Mouse (Mus musculus): Measurements from ENCODE around the gene Crisp1. TPM values are rescaled to one million over a fixed set of nuclear protein-coding genes. Genes with fewer than 3 reads are reported as not detected.

Crisp1 gene
- 0.38 and 0.50 TPM in 2 replicates for polyA plus RNA-seq (2015; fragmentation: Nextera tagmentation; extraction: Ambion mirVana)

DNA sequence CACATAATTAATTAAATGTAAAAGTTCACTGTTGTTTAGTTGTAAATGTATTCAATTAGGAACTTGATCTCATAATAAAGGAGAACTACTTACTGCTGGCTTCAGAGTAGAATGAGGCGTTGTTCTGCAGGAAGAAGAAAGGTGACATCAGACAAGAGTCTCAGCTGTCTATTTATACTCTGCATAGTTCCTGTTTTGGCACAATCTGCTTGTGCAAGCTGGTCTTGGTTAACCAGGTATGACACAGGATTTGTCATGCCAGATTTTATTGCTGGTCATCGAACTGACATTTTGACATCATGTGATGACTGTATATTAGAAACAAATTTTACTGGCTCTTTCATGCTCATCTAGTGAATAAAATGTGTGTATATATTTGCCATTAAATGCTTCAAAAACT lies at the start of gene Crisp1:
Crisp1 (minus strand) TSS at position 146 of the 400 bp plus-strand sequence.
- H3K9ac ChIP-seq, result no peak within 1 kb of the TSS
- H3K27me3 ChIP-seq, result no peaks in the 10 kb centered on the region
- H3K36me3 ChIP-seq, result no peaks in the 10 kb centered on the region
- H3K9me3 ChIP-seq, result no peaks in the 10 kb centered on the region
- no peaks in the 10 kb centered on the region for H3K4me1 ChIP-seq
- 48% methylated on average over 2 of the region's 2 CpGs for WGBS
- no peak within 1 kb of the TSS for H3K4me3 ChIP-seq
- no peak within 1 kb of the TSS for H3K27ac ChIP-seq
- H3K4me2 ChIP-seq, result no peak within 1 kb of the TSS
- ATAC-seq (ENCODE audit: insufficient number of reproducible peaks, insufficient read depth, low FRiP score, low TSS enrichment, low read depth), result no peak

GRCm38 (mm10) chr17:40342497-40343009 lies 23.5 kb upstream of the Crisp1 start:
- Histone ChIP-seq H3K4me2 (no peak overlapping the region), H3K27me3 (no peaks in the 10 kb centered on the region), H3K9ac (no peak overlapping the region), H3K27ac (no peak overlapping the region), H3K9me3 (no peaks in the 10 kb centered on the region), H3K4me3 (no peak overlapping the region), H3K4me1 (no peaks in the 10 kb centered on the region), H3K36me3 (no peaks in the 10 kb centered on the region)
- ATAC-seq (ENCODE audit: insufficient number of reproducible peaks, insufficient read depth, low FRiP score, low TSS enrichment, low read depth), result no peak
- WGBS, result 62% methylated on average over 3 of the region's 3 CpGs

GRCm38 (mm10) chr17:40285435-40285834 lies 33.6 kb downstream of the Crisp1 start:
- Histone ChIP-seq H3K4me3 (no peak overlapping the region), H3K36me3 (no peaks in the 10 kb centered on the region), H3K9ac (no peak overlapping the region), H3K4me2 (no peak overlapping the region), H3K27ac (no peak overlapping the region), H3K4me1 (no peaks in the 10 kb centered on the region), H3K27me3 (no peaks in the 10 kb centered on the region), H3K9me3 (no peaks in the 10 kb centered on the region)
- ATAC-seq (ENCODE audit: insufficient number of reproducible peaks, insufficient read depth, low FRiP score, low TSS enrichment, low read depth), result no peak
- WGBS, result 75% methylated on average over 2 of the region's 2 CpGs

DNA sequence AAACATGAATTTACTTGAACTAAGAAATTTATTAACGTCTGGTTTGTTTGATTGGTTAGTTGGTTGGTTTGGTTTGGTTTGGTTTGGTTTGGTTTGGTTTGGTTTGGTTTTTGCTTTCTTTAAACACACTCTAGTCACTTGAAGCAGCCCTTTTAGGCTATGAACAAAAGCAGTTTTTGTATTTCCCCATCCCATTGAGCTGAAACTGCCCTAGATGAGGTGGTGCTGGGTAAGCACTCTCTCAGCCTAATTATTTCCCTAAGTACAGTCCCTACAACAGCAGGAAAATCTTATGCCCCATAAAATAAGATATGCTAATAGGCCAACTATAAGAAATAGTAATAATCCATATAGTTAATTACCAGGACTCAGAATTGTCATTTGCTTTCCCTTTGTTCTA lies 43.5 kb downstream of the Crisp1 start:
- H3K4me1 ChIP-seq, result no peaks in the 10 kb centered on the region
- no peak overlapping the region for H3K4me3 ChIP-seq
- no peak overlapping the region for H3K9ac ChIP-seq
- 68% methylated on average over 1 of the region's 1 CpGs for WGBS
- H3K27ac ChIP-seq, result no peak overlapping the region
- no peaks in the 10 kb centered on the region for H3K9me3 ChIP-seq
- no peak overlapping the region for H3K4me2 ChIP-seq
- ATAC-seq (ENCODE audit: insufficient number of reproducible peaks, insufficient read depth, low FRiP score, low TSS enrichment, low read depth), result no peak
- no peaks in the 10 kb centered on the region for H3K36me3 ChIP-seq
- no peaks in the 10 kb centered on the region for H3K27me3 ChIP-seq

GRCm38 (mm10) chr17:40274906-40275470 lies 44.0 kb downstream of the Crisp1 start:
- H3K4me3 ChIP-seq, result no peak overlapping the region
- no peak overlapping the region for H3K27ac ChIP-seq
- no peak for ATAC-seq (ENCODE audit: insufficient number of reproducible peaks, insufficient read depth, low FRiP score, low TSS enrichment, low read depth)
- no peaks in the 10 kb centered on the region for H3K36me3 ChIP-seq
- no peaks in the 10 kb centered on the region for H3K4me1 ChIP-seq
- no peaks in the 10 kb centered on the region for H3K9me3 ChIP-seq
- WGBS, result 48% methylated on average over 1 of the region's 1 CpGs
- no peak overlapping the region for H3K4me2 ChIP-seq
- no peak overlapping the region for H3K9ac ChIP-seq
- H3K27me3 ChIP-seq, result no peaks in the 10 kb centered on the region

- H3K9ac ChIP-seq, result no peak overlapping the region
- no peak overlapping the region for H3K4me3 ChIP-seq
- H3K36me3 ChIP-seq, result no peaks in the 10 kb centered on the region
- H3K27me3 ChIP-seq, result no peaks in the 10 kb centered on the region
- H3K9me3 ChIP-seq, result no peaks in the 10 kb centered on the region
- H3K27ac ChIP-seq, result no peak overlapping the region
- 91% methylated on average over 1 of the region's 1 CpGs for WGBS
- no peak overlapping the region for H3K4me2 ChIP-seq
- H3K4me1 ChIP-seq, result no peaks in the 10 kb centered on the region
- no peak for ATAC-seq (ENCODE audit: insufficient number of reproducible peaks, insufficient read depth, low FRiP score, low TSS enrichment, low read depth)
These were observed 66.5 kb downstream of the Crisp1 start for GRCm38 (mm10) chr17:40252487-40252886.

Other genes starting within 250 kb of the Crisp1 start
- not detected in 2 replicates for gene AC192777.2, start 223.8 kb downstream of the Crisp1 start, polyA plus RNA-seq (2015; fragmentation: Nextera tagmentation; extraction: Ambion mirVana)
- not detected in 2 replicates for gene Pgk2, start 110.6 kb downstream of the Crisp1 start, polyA plus RNA-seq (2015; fragmentation: Nextera tagmentation; extraction: Ambion mirVana)
- gene Crisp3, start 76.9 kb downstream of the Crisp1 start, polyA plus RNA-seq (2015; fragmentation: Nextera tagmentation; extraction: Ambion mirVana), result not detected in 2 replicates
- gene Esp8, start 200.8 kb upstream of the Crisp1 start, polyA plus RNA-seq (2015; fragmentation: Nextera tagmentation; extraction: Ambion mirVana), result not detected in 2 replicates
- not detected in 2 replicates for gene Esp6, start 242.3 kb upstream of the Crisp1 start, polyA plus RNA-seq (2015; fragmentation: Nextera tagmentation; extraction: Ambion mirVana)

Data from embryonic facial prominence, embryonic 13.5 days (tissue).